Mouse (Mus musculus) left cerebral cortex, postnatal 36 days (tissue): ENCODE measurements around the gene Fabp6. TPM values are rescaled to one million over a fixed set of nuclear protein-coding genes. Genes with fewer than 3 reads are reported as not detected.
A peak's percentile ranks its signal among the peaks of the same experiment; 100 is the strongest.

Experiments
- DNase-seq, 2 experiments: peaks; one replicate each; pipeline ENCODE4 v3.0.0; 2021 to 2022; ENCODE audit warnings: low spot score in 2 of 2, mixed read lengths in 1 of 2
- intact Hi-C: fragments of 180-260 bp; cut with DNase I; formaldehyde crosslinking; loops from one replicate; pipeline ENCODE4 v1.15.1; 2025
- total RNA-seq, 2 experiments: library from RNA; stranded (reverse); gene quantifications; 2 replicates each; pipeline ENCODE4 v1.2.3; 2021

Gene Fabp6
- total RNA-seq, 2 experiments from 2014 or later = not detected

DNA sequence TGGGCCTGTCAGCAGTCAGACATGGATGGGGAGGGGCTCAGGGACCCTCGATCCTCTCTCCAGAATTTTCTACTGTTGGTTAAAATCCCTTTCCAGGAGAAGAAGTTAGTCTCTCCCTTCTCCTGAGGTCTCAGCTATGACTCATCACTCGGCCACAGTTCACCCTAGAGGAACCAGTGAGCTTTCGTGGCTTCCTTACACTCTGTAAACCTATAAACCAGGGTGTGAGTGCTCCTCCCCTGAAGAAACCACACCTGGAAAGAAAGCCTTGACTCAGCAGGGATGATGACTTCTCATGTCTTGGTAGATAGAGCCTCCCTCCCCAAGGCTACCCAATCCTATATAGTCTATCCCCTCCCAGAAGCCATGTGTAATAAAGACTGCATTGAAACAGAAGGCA, 49.6 kb downstream of the Fabp6 start:
- no peak for DNase-seq
- intact Hi-C loops = no loop called here

DNA sequence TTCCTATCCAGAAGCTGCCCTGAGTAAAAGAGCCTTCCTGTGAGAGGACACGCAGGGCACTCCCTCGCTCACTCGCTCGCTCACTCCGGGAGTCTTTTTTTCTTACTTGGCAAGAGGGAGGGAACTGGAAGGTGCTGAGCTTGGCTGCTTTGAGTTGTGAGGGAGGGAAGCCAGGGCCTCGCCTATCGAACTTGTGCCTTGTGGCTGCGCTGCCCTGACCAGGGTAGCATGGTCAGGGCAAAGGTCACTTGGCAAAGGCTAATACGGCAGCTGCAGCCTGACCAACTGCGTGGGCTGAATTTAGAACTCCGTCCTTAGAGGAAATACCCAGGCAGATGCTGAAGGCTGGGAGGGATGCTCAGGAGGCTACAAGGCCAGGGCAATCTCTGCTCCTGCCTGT, 51.6 kb downstream of the Fabp6 start:
- intact Hi-C loops = no loop called here
- DNase-seq = peak in 1 of 2 experiments; percentile 8

DNA sequence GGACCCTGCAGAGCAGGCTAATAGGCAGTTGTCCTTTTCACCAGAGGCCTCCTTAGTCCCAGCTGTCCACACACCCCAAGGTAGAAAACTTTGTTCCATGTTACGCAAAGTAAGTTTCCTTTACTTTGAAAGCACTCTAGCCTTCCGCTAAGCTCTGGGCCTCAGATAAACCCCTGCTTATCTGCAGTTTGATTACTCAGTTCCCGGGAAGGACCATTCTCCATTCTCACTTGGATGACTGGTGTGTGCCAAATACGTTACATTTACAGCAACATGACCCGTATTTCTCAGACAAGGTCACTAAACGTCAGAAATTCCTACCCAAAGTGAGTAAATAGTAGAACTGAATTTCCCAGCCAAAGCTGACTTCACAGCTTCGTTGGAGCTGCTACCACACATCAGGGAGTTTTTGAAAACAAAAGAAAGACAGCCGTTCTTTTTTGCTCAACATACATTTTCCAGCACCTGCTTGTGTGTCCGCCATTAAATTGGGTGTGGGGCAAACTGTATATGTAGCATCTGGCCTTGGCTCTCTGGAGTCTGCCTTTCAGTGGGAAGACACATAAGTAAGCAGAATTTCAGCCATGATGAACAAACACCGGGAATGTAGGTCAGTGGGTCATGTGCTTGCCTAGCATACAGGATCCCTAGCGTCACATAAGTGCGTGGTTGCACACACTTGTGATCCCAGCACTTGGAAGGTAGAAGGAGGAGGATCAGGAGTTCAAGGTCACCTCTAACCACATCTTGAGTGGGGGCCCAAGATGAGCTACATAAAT, 52.5 kb downstream of the Fabp6 start:
- DNase-seq = no peak
- intact Hi-C loops = no loop called here

DNA sequence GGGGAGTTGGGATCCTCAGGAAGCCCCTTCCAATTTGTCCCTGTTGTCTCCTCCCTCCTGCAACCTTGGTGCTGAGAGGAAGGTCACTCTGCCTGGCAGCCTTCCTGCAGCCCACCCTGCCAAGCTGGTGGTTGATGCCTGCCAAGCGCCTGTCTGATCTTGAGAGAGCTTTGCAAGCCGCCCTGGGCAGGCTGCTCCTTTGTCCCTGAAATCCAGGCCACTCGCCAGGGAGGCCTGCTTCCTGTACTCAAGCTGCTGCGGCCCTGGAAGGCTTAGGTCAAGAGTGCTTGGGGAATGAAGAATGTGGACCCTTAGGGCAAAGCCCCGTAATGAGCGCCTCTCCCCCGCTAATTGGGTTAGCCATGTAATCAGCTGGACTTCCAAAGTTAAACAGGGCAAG, 53.2 kb downstream of the Fabp6 start:
- intact Hi-C loops = no loop called here
- DNase-seq = peak; percentile 35 to 46

DNA sequence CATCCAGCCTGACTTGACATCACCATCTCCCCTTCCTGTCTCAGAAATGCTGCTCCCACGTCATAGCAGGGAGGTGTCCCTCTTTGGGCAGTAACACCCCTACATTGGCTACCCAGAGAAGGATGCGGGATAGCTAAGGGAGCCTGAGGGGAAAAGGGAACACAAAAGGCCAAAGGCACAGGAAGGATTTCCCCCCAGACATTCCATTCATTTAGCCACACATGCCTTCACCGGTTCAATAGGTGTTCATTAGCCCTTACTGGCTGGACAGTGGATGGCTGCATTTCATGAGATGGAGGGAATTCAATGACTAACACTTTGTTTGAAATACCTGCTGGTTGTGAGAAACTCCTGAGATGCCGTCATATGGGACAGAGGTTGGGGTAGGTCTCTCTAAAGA, 54.7 kb downstream of the Fabp6 start:
- no peak for DNase-seq
- intact Hi-C loops = no loop called here

Other genes with a start within 250 kb of the Fabp6 start
- 10 to 100 TPM; 21.7 to 26.7 TPM for gene Pttg1, start 175.3 kb downstream of the Fabp6 start, total RNA-seq
- gene Slu7, start 167.8 kb downstream of the Fabp6 start, total RNA-seq = 10 to 100 TPM; 54.5 to 55.6 TPM
- gene C1qtnf2, start 127.3 kb downstream of the Fabp6 start, total RNA-seq = 1 to 10 TPM; 1.4 to 2.1 TPM
- gene Ccnjl, start 72.8 kb downstream of the Fabp6 start, total RNA-seq = 1 to 10 TPM; 3.3 to 4.4 TPM
- gene 4933415A04Rik, start 14.5 kb downstream of the Fabp6 start, total RNA-seq = under 1 TPM; 0.76 to 0.84 TPM
- gene Pwwp2a, start 80.5 kb upstream of the Fabp6 start, total RNA-seq = 10 to 100 TPM; 56.5 to 62.4 TPM
- gene Ttc1, start 146.5 kb upstream of the Fabp6 start, total RNA-seq = 10 to 100 TPM; 52.5 to 64.3 TPM